In the genomic region with DNA sequence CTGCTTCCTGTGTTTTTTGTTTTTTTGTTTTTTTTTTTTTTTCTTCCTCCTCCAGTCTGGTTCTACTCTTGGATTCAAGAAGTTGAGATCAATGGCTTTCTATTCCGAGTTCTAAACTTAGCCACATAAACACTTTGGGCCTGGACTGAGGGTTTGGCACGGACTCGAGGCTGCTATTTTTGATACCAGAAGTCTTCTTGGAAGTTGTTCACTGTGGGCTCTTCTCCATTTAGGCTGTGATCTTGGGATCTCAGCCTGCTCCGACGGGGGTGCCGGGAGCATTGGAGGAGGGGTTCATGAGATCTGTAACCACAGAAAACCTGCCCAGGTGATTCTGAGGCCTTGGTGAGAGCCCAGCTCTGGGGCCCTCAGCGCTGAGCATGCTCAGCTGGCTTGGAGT, we compare ENCODE assay signal across 15 mouse cellular contexts.
DNase-seq lines count a peak whose midpoint lies in the region; ATAC-seq and TF ChIP-seq lines count a peak whose summit lies in the region.
"Had no signal": no experiment of that assay in that cellular context is flagged by ENCODE, and none has a peak within 500 bp of the region (broad histone marks: within the 10 kb centered on the region; RNA-seq: fewer than 3 reads in every experiment).

No protein-coding gene starts in this region.

- no peak for ATAC-seq in kidney, embryonic 16.5 days (ENCODE audit: low FRiP score, low TSS enrichment)
- ATAC-seq: hindbrain, postnatal 0 days; liver, postnatal 0 days had no signal

- H3K36me3 ChIP-seq in heart, adult 2 months (ENCODE audit: control insufficient read depth, insufficient read depth, low read length) = peaks cover 2% of the 10 kb centered on the region
- H3K36me3 ChIP-seq in heart, embryonic 10.5 days = peaks cover 12% of the 10 kb centered on the region
- H3K36me3 ChIP-seq in kidney, embryonic 16.5 days (ENCODE audit: insufficient read depth, low read length) = peaks cover 10% of the 10 kb centered on the region; the same call in 1 of the 2 replicates

- TF ChIP-seq POLR2A in heart, adult 2 months (IDR thresholded peaks at IDR 0.05; ENCODE audit: insufficient read depth, low read depth, low read length) = no peak

- H3K4me1 ChIP-seq in heart, adult 2 months (ENCODE audit: control insufficient read depth, insufficient read depth, low read length) = peaks cover 41% of the 10 kb centered on the region
- peaks cover 33% of the 10 kb centered on the region for H3K4me1 ChIP-seq in heart, embryonic 10.5 days
- H3K4me1 ChIP-seq in kidney, embryonic 16.5 days (ENCODE audit: insufficient read depth, low read length) = no peaks in the 10 kb centered on the region

- WGBS in heart, adult 2 months = 15% methylated on average over 7 of the region's 7 CpGs
- 81% methylated on average over 7 of the region's 7 CpGs for WGBS in heart, embryonic 10.5 days
- WGBS in kidney, embryonic 16.5 days = 94% methylated on average over 7 of the region's 7 CpGs

- intact Hi-C loops in heart, adult 2 months (cut with DNase I) = loop anchor here (2.0 kb wide), 1 partner anchor 15 kb away; no protein-coding TSS in a partner anchor

- DNase-seq in heart, adult 2 months = peak in 1 of 2 experiments; percentile 71
- DNase-seq in heart, embryonic 10.5 days (ENCODE audit: low spot score) = no peak
- DNase-seq in fibroblast of lung, adult 2 months (ENCODE audit: low read depth) = peak; percentile 62
- DNase-seq in gastrocnemius, postnatal 25 days = peak; percentile 52
- DNase-seq in lung, postnatal 36 days = peak; percentile 64
- no peak for DNase-seq in kidney, adult 8-10 months
- DNase-seq: adrenal gland, postnatal 36 days; cerebellum, postnatal 10 days; kidney, adult 2 months; liver; liver, postnatal 0 days; midbrain, embryonic 14.5 days had no signal

- no peak overlapping the region for H3K4me2 ChIP-seq in kidney, embryonic 16.5 days (replicated peaks; ENCODE audit: low read depth, low read length)
- H3K4me2 ChIP-seq: forebrain, embryonic 12.5 days had no signal

- no peak for TF ChIP-seq CTCF in heart, adult 2 months (IDR thresholded peaks at IDR 0.05)

- H3K4me3 ChIP-seq in heart, adult 2 months = no peak overlapping the region
- no peak overlapping the region for H3K4me3 ChIP-seq in heart, embryonic 10.5 days
- no peak overlapping the region for H3K4me3 ChIP-seq in kidney, embryonic 16.5 days (ENCODE audit: low read length)
- H3K4me3 ChIP-seq: forebrain, embryonic 12.5 days had no signal

- H3K27me3 ChIP-seq in heart, adult 2 months (ENCODE audit: control insufficient read depth, insufficient read depth, low read length) = no peaks in the 10 kb centered on the region
- no peaks in the 10 kb centered on the region for H3K27me3 ChIP-seq in heart, embryonic 10.5 days (ENCODE audit: insufficient read depth, poor library complexity, severe bottlenecking)
- no peaks in the 10 kb centered on the region for H3K27me3 ChIP-seq in kidney, embryonic 16.5 days (ENCODE audit: insufficient read depth, low read length)
- H3K27me3 ChIP-seq: forebrain, embryonic 12.5 days had no signal

- peak overlapping the region; percentile 94 for H3K27ac ChIP-seq in heart, adult 2 months
- no peak overlapping the region for H3K27ac ChIP-seq in heart, embryonic 10.5 days
- H3K27ac ChIP-seq in kidney, embryonic 16.5 days (ENCODE audit: low read length) = no peak overlapping the region
- H3K27ac ChIP-seq: forebrain, embryonic 12.5 days; hindbrain, postnatal 0 days had no signal

- no peak overlapping the region; the same call in 1 of the 2 replicates for H3K9ac ChIP-seq in heart, adult 2 months (ENCODE audit: low read depth, low read length)
- H3K9ac ChIP-seq in kidney, embryonic 16.5 days (replicated peaks; ENCODE audit: low read length) = no peak overlapping the region
- H3K9ac ChIP-seq: forebrain, embryonic 12.5 days; liver, postnatal 0 days had no signal

- H3K9me3 ChIP-seq in heart, embryonic 10.5 days = no peaks in the 10 kb centered on the region
- H3K9me3 ChIP-seq in kidney, embryonic 16.5 days (ENCODE audit: low read length) = peaks cover 9% of the 10 kb centered on the region

- no peak for TF ChIP-seq EP300 in heart, adult 2 months (IDR thresholded peaks at IDR 0.05; ENCODE audit: insufficient read depth, low read depth, low read length)

- peaks cover 3% of the 10 kb centered on the region for H3K79me2 ChIP-seq in heart, adult 2 months (replicated peaks; ENCODE audit: control insufficient read depth, insufficient read depth, low read length)

Comparison
In these comparisons a context has a peak if more than half of its experiments do, and no peak if none do; other contexts are left out.
1. DNase-seq: peak in fibroblast of lung, adult 2 months (single experiment), gastrocnemius, postnatal 25 days (single experiment) and lung, postnatal 36 days (single experiment); none in heart, embryonic 10.5 days (single experiment) and kidney, adult 8-10 months (0 of 2).